ENCODE assay signal across 22 mouse cellular contexts in genomic region chr17:63229111-63229510, GRCm38 (mm10).
DNase-seq lines count a peak whose midpoint lies in the region; ATAC-seq and TF ChIP-seq lines count a peak whose summit lies in the region.
"Had no signal": no experiment of that assay in that cellular context is flagged by ENCODE, and none has a peak within 500 bp of the region (broad histone marks: within the 10 kb centered on the region; RNA-seq: fewer than 3 reads in every experiment).

No protein-coding gene starts in this region.

- TF ChIP-seq CTCF in heart, adult 2 months (IDR thresholded peaks at IDR 0.05), result no peak

- H3K4me2 ChIP-seq in midbrain, embryonic 13.5 days (replicated peaks), result no peak overlapping the region
- no peak overlapping the region for H3K4me2 ChIP-seq in midbrain, embryonic 11.5 days
- no peak overlapping the region for H3K4me2 ChIP-seq in midbrain, embryonic 14.5 days (ENCODE audit: low read length)
- H3K4me2 ChIP-seq: heart, embryonic 15.5 days; liver, embryonic 15.5 days; lung, embryonic 15.5 days; stomach, embryonic 15.5 days had no signal

- H3K4me1 ChIP-seq in heart, adult 2 months (ENCODE audit: control insufficient read depth, insufficient read depth, low read length), result no peaks in the 10 kb centered on the region
- H3K4me1 ChIP-seq in midbrain, embryonic 13.5 days (replicated peaks), result peaks cover 11% of the 10 kb centered on the region
- no peaks in the 10 kb centered on the region for H3K4me1 ChIP-seq in midbrain, embryonic 11.5 days (ENCODE audit: control insufficient read depth, insufficient read depth, low read length)
- H3K4me1 ChIP-seq in midbrain, embryonic 14.5 days (ENCODE audit: control insufficient read depth, insufficient read depth, low read length), result no peaks in the 10 kb centered on the region
- H3K4me1 ChIP-seq: heart, embryonic 15.5 days; liver, embryonic 15.5 days; lung, embryonic 15.5 days; stomach, embryonic 15.5 days had no signal

- WGBS in heart, adult 2 months, result 77% methylated on average over 4 of the region's 4 CpGs
- 29% methylated on average over 4 of the region's 4 CpGs for WGBS in midbrain, embryonic 13.5 days
- WGBS in midbrain, embryonic 11.5 days, result 65% methylated on average over 4 of the region's 4 CpGs
- 38% methylated on average over 4 of the region's 4 CpGs for WGBS in midbrain, embryonic 14.5 days

- no peak for TF ChIP-seq POLR2A in heart, adult 2 months (IDR thresholded peaks at IDR 0.05; ENCODE audit: insufficient read depth, low read depth, low read length)

- DNase-seq in heart, adult 11 months, result peak; percentile 42
- no peak for DNase-seq in heart, adult 2 months
- no peak for DNase-seq in midbrain, embryonic 11.5 days (ENCODE audit: low spot score, missing footprints)
- DNase-seq in midbrain, embryonic 14.5 days, result peak; percentile 46
- no peak for DNase-seq in urinary bladder, adult 18-20 months (ENCODE audit: low spot score in 2 of 2)
- DNase-seq in urinary bladder, postnatal 36 days (ENCODE audit: low spot score in 2 of 2), result no peak
- DNase-seq: adrenal gland, postnatal 14 days; cerebellum, adult 9-11 months; gastrocnemius, postnatal 36 days; heart, postnatal 36 days; kidney, adult 8-10 months; kidney, postnatal 10 days; liver; lung, postnatal 4 days; thymus, postnatal 25 days had no signal

- H3K9me3 ChIP-seq in midbrain, embryonic 13.5 days, result no peaks in the 10 kb centered on the region
- H3K9me3 ChIP-seq in midbrain, embryonic 11.5 days (ENCODE audit: control insufficient read depth, low read length), result no peaks in the 10 kb centered on the region
- no peaks in the 10 kb centered on the region for H3K9me3 ChIP-seq in midbrain, embryonic 14.5 days (ENCODE audit: control insufficient read depth, low read length)
- H3K9me3 ChIP-seq: heart, embryonic 15.5 days; limb, embryonic 10.5 days; liver, embryonic 15.5 days; lung, embryonic 15.5 days; stomach, embryonic 15.5 days had no signal

- H3K4me3 ChIP-seq in heart, adult 2 months, result no peak overlapping the region
- no peak overlapping the region for H3K4me3 ChIP-seq in midbrain, embryonic 13.5 days (replicated peaks)
- no peak overlapping the region for H3K4me3 ChIP-seq in midbrain, embryonic 11.5 days (ENCODE audit: low read depth, low read length)
- no peak overlapping the region for H3K4me3 ChIP-seq in midbrain, embryonic 14.5 days (replicated peaks; ENCODE audit: low read depth, low read length)
- H3K4me3 ChIP-seq: heart, embryonic 15.5 days; limb, embryonic 10.5 days; liver, embryonic 15.5 days; lung, embryonic 15.5 days; stomach, embryonic 15.5 days had no signal

- no peak overlapping the region for H3K9ac ChIP-seq in heart, adult 2 months (ENCODE audit: low read depth, low read length)
- no peak overlapping the region for H3K9ac ChIP-seq in midbrain, embryonic 13.5 days (replicated peaks)
- H3K9ac ChIP-seq in midbrain, embryonic 11.5 days (ENCODE audit: low read length), result no peak overlapping the region
- no peak overlapping the region for H3K9ac ChIP-seq in midbrain, embryonic 14.5 days (replicated peaks; ENCODE audit: low read length)
- H3K9ac ChIP-seq: heart, embryonic 15.5 days; liver, embryonic 15.5 days; lung, embryonic 15.5 days; stomach, embryonic 15.5 days had no signal

- no peak overlapping the region for H3K27ac ChIP-seq in heart, adult 2 months
- no peak overlapping the region for H3K27ac ChIP-seq in midbrain, embryonic 13.5 days
- H3K27ac ChIP-seq in midbrain, embryonic 11.5 days (ENCODE audit: low read depth, low read length), result no peak overlapping the region
- 0 out of 2 replicates have a peak overlapping the region, but pooled peaks have one; percentile 6 for H3K27ac ChIP-seq in midbrain, embryonic 14.5 days (replicated peaks; ENCODE audit: low read depth, low read length)
- H3K27ac ChIP-seq: heart, embryonic 15.5 days; limb, embryonic 10.5 days; liver, embryonic 15.5 days; lung, embryonic 15.5 days; stomach, embryonic 15.5 days had no signal

- no peaks in the 10 kb centered on the region for H3K79me2 ChIP-seq in heart, adult 2 months (replicated peaks; ENCODE audit: control insufficient read depth, insufficient read depth, low read length)

- H3K36me3 ChIP-seq in heart, adult 2 months (ENCODE audit: control insufficient read depth, insufficient read depth, low read length), result no peaks in the 10 kb centered on the region
- no peaks in the 10 kb centered on the region for H3K36me3 ChIP-seq in midbrain, embryonic 13.5 days
- no peaks in the 10 kb centered on the region for H3K36me3 ChIP-seq in midbrain, embryonic 11.5 days (ENCODE audit: control insufficient read depth, insufficient read depth, low read length)
- no peaks in the 10 kb centered on the region for H3K36me3 ChIP-seq in midbrain, embryonic 14.5 days (ENCODE audit: control insufficient read depth, insufficient read depth, low read length)
- H3K36me3 ChIP-seq: heart, embryonic 15.5 days; limb, embryonic 10.5 days; liver, embryonic 15.5 days; lung, embryonic 15.5 days; stomach, embryonic 15.5 days had no signal

- peak; percentile 79; the same call in 1 of the 2 replicates for ATAC-seq in midbrain, embryonic 13.5 days
- ATAC-seq in midbrain, embryonic 11.5 days (ENCODE audit: low FRiP score), result no peak
- peak; percentile 20; the same call in 1 of the 2 replicates for ATAC-seq in midbrain, embryonic 14.5 days (ENCODE audit: low FRiP score, low TSS enrichment)
- ATAC-seq: inflammation-experienced regulatory T-cells, adult 6 months had no signal

- H3K27me3 ChIP-seq in heart, adult 2 months (ENCODE audit: control insufficient read depth, insufficient read depth, low read length), result no peaks in the 10 kb centered on the region
- no peaks in the 10 kb centered on the region for H3K27me3 ChIP-seq in midbrain, embryonic 13.5 days
- H3K27me3 ChIP-seq in midbrain, embryonic 11.5 days (ENCODE audit: control insufficient read depth, insufficient read depth, low read length), result no peaks in the 10 kb centered on the region
- H3K27me3 ChIP-seq in midbrain, embryonic 14.5 days (ENCODE audit: control insufficient read depth, insufficient read depth, low read length), result no peaks in the 10 kb centered on the region
- H3K27me3 ChIP-seq: heart, embryonic 15.5 days; liver, embryonic 15.5 days; lung, embryonic 15.5 days; stomach, embryonic 15.5 days had no signal

- no peak for TF ChIP-seq EP300 in heart, adult 2 months (IDR thresholded peaks at IDR 0.05; ENCODE audit: insufficient read depth, low read depth, low read length)

- intact Hi-C loops in heart, adult 2 months (cut with DNase I), result no loop called here

Comparison
In these comparisons a context has a peak if more than half of its experiments do, and no peak if none do; other contexts are left out.
1. DNase-seq: peak in heart, adult 11 months (single experiment) and midbrain, embryonic 14.5 days (single experiment); none in heart, adult 2 months (0 of 2), midbrain, embryonic 11.5 days (single experiment), urinary bladder, adult 18-20 months (0 of 2) and urinary bladder, postnatal 36 days (0 of 2).